Mouse (Mus musculus) cerebellum, adult 2 months (tissue): ENCODE measurements around the gene Avil.

Experiments used
- CTCF ChIP-seq: fragments of 200-500 bp; IDR thresholded peaks from 2 replicates; pipeline ENCODE4 v1.5.1; 2011; ENCODE audit warnings: low read depth, mild to moderate bottlenecking, control low read depth, low read length, moderate library complexity, borderline replicate concordance; ENCODE audit not compliant: insufficient read depth
- POLR2A ChIP-seq: fragments of 200-500 bp; IDR thresholded peaks from 2 replicates; pipeline ENCODE4 v1.6.1; 2011; ENCODE audit warnings: low read length, control low read depth, borderline replicate concordance; ENCODE audit not compliant: insufficient read depth

GRCm38 (mm10) chr10:126983193-126983725, 17.2 kb upstream of the Avil start:
- no peak for TF ChIP-seq CTCF
- TF ChIP-seq POLR2A: no peak
